Mouse (Mus musculus) ES-E14 (cell line): ENCODE measurements around the gene Fkbp5.

Experiments
- CHD2 ChIP-seq: IDR thresholded peaks from 2 replicates; pipeline ENCODE4 v1.6.1; 2014; ENCODE audit warnings: mild to moderate bottlenecking, low read depth, low read length, inconsistent platforms
- HCFC1 ChIP-seq: IDR thresholded peaks from 2 replicates; pipeline ENCODE4 v1.6.1; 2012; ENCODE audit warnings: low read length, inconsistent platforms, borderline replicate concordance; ENCODE audit not compliant: insufficient read depth
- MAFK ChIP-seq: IDR thresholded peaks from 2 replicates; pipeline ENCODE4 v1.6.1; 2014; ENCODE audit warnings: mild to moderate bottlenecking, low read depth, low read length, inconsistent platforms; ENCODE audit not compliant: insufficient read depth
- ZC3H11A ChIP-seq: IDR thresholded peaks from 2 replicates; pipeline ENCODE4 v1.6.1; 2012; ENCODE audit warnings: low read depth, mild to moderate bottlenecking, inconsistent platforms, low read length, borderline replicate concordance

DNA sequence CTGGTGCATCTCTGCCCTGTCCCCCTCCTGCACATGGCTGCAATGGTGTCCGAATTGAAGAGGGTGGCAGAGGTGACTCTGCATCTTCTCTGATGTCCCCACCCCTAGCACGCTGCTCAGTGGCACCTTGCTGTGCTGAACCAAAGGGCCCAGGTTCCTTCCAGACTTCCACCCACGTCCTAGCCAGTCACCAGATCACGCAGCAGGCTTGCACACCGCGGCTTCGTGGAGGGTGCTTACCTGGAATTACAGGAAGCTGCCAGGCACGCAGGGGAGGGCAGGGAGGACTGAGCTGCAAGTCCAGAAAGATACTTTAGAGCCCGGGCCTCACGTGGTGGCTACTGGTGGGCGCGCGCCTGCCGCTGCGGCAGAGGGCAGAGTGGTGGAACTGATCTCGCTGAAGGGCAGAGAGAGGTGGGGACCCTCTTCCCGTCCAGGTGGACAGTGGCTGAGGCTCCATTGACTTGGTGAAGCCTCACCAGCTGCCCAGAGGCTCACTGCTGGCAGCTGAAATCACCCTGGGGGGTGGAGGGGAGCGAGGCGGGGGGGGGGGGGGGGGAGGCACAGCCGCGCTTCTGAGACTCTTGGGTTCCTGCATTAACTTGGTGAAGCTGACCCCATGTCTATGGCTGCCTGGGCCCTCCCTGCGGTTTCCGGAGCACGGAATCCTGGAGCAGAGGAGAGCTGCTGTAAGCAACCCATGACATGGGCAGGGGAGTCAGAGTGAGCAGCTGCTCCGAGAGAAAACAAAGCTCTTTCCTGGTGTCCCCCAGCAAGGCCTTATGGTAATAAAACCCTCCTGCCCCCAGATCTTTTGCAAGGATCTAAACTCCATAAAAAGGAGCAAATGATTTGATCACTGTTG lies 125.5 kb downstream of the Fkbp5 start:
- TF ChIP-seq CHD2 (no peak), MAFK (no peak), ZC3H11A (no peak), HCFC1 (no peak)
